Mouse (Mus musculus) limb, embryonic 12.5 days (tissue): ENCODE results near the gene Atl3. TPM values are rescaled to one million over a fixed set of nuclear protein-coding genes. Genes with fewer than 3 reads are reported as not detected.

Source experiments
- ATAC-seq: fragments of 200-750 bp; cut with Nextera tagmentation; 2 replicates; pipeline ENCODE4 v1.8.0; 2017; ENCODE audit warnings: low read depth, moderate TSS enrichment; ENCODE audit not compliant: insufficient number of reproducible peaks, insufficient read depth, low FRiP score, low TSS enrichment
- H3K27ac ChIP-seq: fragments of 300-500 bp; sonication (generic); 2 replicates; pipeline ENCODE4 v1.5.1; 2016; ENCODE audit warnings: mild to moderate bottlenecking, moderate library complexity
- H3K27me3 ChIP-seq: fragments of 300-500 bp; sonication (generic); 2 replicates; pipeline ENCODE4 v1.6.1; 2016; ENCODE audit warnings: mild to moderate bottlenecking, moderate library complexity
- H3K36me3 ChIP-seq: fragments of 300-500 bp; sonication (generic); 2 replicates; pipeline ENCODE4 v1.6.1; 2016; ENCODE audit warnings: mild to moderate bottlenecking, moderate library complexity
- H3K4me1 ChIP-seq: fragments of 300-500 bp; sonication (generic); replicated peaks from 2 replicates; pipeline ENCODE4 v1.6.1; 2016
- H3K4me2 ChIP-seq: fragments of 300-500 bp; sonication (generic); 2 replicates; pipeline ENCODE4 v1.6.1; 2016; ENCODE audit warnings: mild to moderate bottlenecking, moderate library complexity
- H3K4me3 ChIP-seq: fragments of 300-500 bp; sonication (generic); replicated peaks from 2 replicates; pipeline ENCODE4 v1.5.1; 2016; ENCODE audit warnings: mild to moderate bottlenecking
- H3K9ac ChIP-seq: fragments of 300-500 bp; sonication (generic); replicated peaks from 2 replicates; pipeline ENCODE4 v1.6.1; 2016; ENCODE audit warnings: mild to moderate bottlenecking, moderate library complexity
- H3K9me3 ChIP-seq: fragments of 300-500 bp; sonication (generic); 2 replicates; pipeline ENCODE4 v1.6.1; 2016; ENCODE audit warnings: mild to moderate bottlenecking, moderate library complexity
- WGBS: fragments of 180-500 bp; shearing (Covaris S2); methylation state at CpG from one replicate; pipeline ENCODE4 v1.1.7; 2016; 5-methylcytosine and 5-hydroxymethylcytosine counted together
- polyA plus RNA-seq: library from polyadenylated mRNA; unstranded; fragments of >200 nt; fragmentation: Nextera tagmentation; extraction: Ambion mirVana; gene quantifications from 2 replicates; pipeline ENCODE4 v1.2.1, GENCODE M21; 2016

Atl3 gene
- 10.8 and 11.9 TPM in 2 replicates for polyA plus RNA-seq

DNA sequence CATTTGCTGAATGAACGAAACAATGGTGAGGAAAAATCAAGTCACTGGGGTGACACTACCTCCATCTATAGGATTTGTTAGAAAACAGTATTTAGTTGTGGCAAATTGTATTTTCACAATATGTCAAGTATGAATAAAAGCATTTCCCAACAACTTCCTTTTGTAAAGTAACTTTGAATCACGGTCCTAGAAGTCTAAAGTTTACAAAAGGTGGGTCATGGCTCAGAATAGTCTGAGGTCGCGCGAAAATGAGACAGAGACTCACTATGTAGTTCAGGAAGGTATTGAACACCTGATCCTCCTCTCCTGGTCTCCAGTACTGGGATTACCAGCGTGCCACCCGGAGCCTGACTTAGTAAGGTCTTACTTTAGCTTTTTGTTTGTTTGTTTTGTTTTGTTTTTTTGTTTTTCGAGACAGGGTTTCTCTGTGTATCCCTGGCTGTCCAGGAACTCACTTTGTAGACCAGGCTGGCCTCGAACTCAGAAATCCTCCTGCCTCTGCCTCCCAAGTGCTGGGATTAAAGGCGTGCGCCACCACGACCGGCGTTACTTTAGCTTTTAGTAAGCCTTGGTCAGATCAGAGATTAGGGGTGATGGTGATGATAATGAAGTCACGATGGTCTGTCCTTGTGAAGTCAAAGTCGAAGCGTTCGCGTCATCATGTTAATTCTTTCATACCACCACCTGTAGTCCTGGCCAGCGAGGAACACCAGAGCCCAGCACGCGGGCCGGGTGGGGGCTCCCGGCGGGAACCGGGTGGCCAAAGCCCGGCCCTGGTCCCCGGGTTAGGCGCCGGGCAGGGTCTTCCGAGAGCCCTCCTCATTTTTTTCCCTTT, at the start of gene Atl3:
Atl3 (plus strand) TSS at position 689 of the 835 bp plus-strand sequence.
- no peak; the same call in 1 of the 2 replicates for ATAC-seq
- Histone ChIP-seq H3K9me3 (no peaks in the 10 kb centered on the region), H3K9ac (peak within 1 kb of the TSS; percentile 85), H3K4me1 (peaks cover 5% of the 10 kb centered on the region), H3K36me3 (no peaks in the 10 kb centered on the region), H3K4me3 (peak within 1 kb of the TSS; percentile 71), H3K27me3 (no peaks in the 10 kb centered on the region), H3K27ac (peak within 1 kb of the TSS; percentile 96), H3K4me2 (peak within 1 kb of the TSS; percentile 66)
- WGBS: 32% methylated on average over 31 of the region's 31 CpGs

DNA sequence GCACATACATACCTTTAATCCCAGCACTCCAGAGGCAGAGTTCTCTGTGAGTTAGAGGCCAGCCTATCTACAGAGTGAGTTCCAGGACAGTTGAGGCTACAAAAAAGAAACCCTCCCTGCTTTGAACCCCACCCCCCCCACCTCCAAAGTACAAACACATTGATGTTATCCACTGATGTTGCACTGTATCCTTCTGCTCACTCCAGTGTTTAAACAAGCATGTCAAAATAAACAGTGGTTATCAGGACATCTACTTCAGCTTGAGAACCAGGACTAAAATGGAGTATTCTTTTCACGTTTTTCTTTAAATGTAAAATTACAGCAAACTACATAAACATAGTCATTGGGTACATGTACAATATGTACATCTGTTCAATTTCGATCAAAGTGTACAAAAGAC, 48.7 kb upstream of the Atl3 start:
- Histone ChIP-seq H3K27ac (no peak overlapping the region), H3K4me3 (no peak overlapping the region), H3K36me3 (peaks cover 19% of the 10 kb centered on the region; the same call in 1 of the 2 replicates), H3K9me3 (no peaks in the 10 kb centered on the region), H3K9ac (no peak overlapping the region), H3K27me3 (no peaks in the 10 kb centered on the region), H3K4me1 (peaks cover 10% of the 10 kb centered on the region), H3K4me2 (no peak overlapping the region)
- ATAC-seq: no peak
- WGBS: 96% methylated on average over 2 of the region's 2 CpGs

DNA sequence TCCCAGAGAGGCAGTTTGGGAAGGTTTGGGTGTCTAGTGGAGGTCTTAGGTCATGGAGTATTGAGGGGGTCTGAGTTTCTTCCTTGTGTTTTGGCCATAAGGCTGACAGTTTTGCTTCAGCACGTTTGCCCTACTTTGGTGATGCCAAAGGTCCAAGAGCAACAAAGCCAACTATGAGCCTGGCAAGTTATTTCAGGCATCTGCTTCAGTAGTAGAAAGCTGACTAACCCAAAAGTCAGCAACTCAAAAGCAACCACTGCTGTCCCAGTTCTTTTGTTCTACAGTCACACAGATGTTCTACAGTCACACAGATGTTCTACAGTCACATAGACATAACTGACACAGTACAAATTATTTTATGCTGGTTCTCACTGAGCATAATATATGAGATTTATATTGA, 48.2 kb upstream of the Atl3 start:
- Histone ChIP-seq H3K9ac (no peak overlapping the region), H3K4me3 (no peak overlapping the region), H3K4me1 (peaks cover 7% of the 10 kb centered on the region), H3K27ac (no peak overlapping the region), H3K9me3 (no peaks in the 10 kb centered on the region), H3K4me2 (no peak overlapping the region), H3K27me3 (no peaks in the 10 kb centered on the region), H3K36me3 (peaks cover 19% of the 10 kb centered on the region; the same call in 1 of the 2 replicates)
- WGBS: 97% methylated on average over 1 of the region's 1 CpGs
- no peak for ATAC-seq

DNA sequence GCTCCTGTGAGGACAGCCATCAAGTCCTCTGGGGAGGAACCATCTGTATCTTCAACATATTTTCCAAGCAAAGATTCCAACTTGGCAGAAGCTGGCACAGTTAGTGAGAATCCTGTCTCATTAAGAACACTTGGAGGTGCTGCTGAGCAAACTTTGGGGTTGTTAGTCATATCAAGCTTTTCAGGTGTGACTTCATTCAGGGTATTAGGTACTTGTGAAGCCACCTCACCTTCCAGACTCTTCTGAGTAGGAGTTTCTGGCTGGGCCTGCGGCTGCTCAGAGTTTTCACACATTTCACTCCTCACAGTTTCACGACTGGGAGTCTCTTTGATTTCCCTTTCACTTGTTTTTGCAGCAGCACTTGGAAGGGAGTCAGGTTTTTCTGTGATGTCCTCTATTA, 37.0 kb upstream of the Atl3 start:
- no peak for ATAC-seq
- Histone ChIP-seq H3K36me3 (peaks cover 14% of the 10 kb centered on the region; the same call in 1 of the 2 replicates), H3K27me3 (no peaks in the 10 kb centered on the region), H3K4me3 (no peak overlapping the region), H3K27ac (no peak overlapping the region), H3K9me3 (no peaks in the 10 kb centered on the region), H3K4me2 (no peak overlapping the region), H3K9ac (no peak overlapping the region), H3K4me1 (no peaks in the 10 kb centered on the region)
- 44% methylated on average over 2 of the region's 2 CpGs for WGBS

DNA sequence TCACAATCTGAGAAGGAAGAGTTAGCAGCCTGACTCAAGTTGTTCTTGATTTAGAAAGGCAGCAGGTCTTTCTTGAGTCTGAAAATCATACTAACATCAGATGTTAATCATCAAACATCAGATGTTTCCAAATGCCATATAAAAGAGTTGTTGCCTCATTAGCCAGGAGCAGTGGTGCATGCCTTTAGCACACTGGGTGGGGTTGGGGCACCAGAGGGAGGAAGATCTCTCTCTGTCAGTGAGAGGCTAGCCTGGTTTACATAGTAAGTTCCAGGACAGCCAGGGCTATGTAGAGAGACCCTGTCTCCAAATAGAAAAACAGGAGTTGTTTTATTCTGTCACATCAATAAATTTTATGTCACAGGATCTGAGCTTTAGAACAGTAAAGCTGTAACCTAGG, 34.9 kb upstream of the Atl3 start:
- H3K27ac ChIP-seq: no peak overlapping the region
- H3K9me3 ChIP-seq: no peaks in the 10 kb centered on the region
- no peak for ATAC-seq
- H3K4me2 ChIP-seq: no peak overlapping the region
- no peak overlapping the region for H3K4me3 ChIP-seq
- no peak overlapping the region for H3K9ac ChIP-seq
- H3K4me1 ChIP-seq: no peaks in the 10 kb centered on the region
- H3K36me3 ChIP-seq: peaks cover 14% of the 10 kb centered on the region; the same call in 1 of the 2 replicates
- H3K27me3 ChIP-seq: no peaks in the 10 kb centered on the region

DNA sequence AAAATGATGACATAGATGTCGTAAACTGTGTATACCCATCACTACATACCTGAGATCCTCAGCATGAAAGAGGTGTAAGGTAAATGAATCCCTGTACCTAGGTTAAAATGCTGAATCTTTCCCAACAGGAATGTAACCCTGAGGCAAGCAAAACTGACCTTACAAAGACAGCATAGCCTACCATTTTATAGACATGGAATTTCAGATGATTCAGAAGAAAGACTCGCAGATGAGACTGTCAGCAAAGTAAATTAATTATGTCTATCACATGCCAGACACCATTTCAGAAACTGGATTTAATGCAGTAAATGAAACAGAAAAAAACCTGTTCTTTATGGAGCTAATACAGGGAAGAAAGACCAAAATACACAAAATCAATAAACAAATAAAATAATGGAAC, 34.5 kb upstream of the Atl3 start:
- Histone ChIP-seq H3K36me3 (peaks cover 14% of the 10 kb centered on the region; the same call in 1 of the 2 replicates), H3K4me2 (no peak overlapping the region), H3K4me1 (no peaks in the 10 kb centered on the region), H3K4me3 (no peak overlapping the region), H3K9me3 (no peaks in the 10 kb centered on the region), H3K27ac (no peak overlapping the region), H3K9ac (no peak overlapping the region), H3K27me3 (no peaks in the 10 kb centered on the region)
- WGBS: 90% methylated on average over 2 of the region's 2 CpGs
- ATAC-seq: no peak

DNA sequence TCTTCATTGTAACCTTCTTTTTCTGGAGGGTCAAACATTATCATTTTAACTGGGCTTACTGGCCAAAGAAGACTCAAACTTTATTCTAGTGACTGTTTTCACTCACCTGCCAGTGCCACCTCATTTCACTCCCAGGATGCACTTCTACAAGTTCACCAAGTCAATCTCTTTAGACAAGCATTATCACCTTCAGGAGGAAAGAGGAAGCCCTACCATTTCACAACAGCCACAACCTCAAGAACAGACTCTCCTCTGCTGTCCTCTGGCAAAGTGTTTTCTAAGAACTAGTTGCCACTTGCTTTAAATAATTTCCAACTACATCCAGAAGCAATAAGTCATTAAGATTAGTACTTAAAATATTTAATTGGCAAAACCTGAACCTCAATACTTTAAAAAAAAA, 25.9 kb upstream of the Atl3 start:
- ATAC-seq: no peak
- no peaks in the 10 kb centered on the region for H3K9me3 ChIP-seq
- peaks cover 19% of the 10 kb centered on the region; the same call in 1 of the 2 replicates for H3K36me3 ChIP-seq
- no peak overlapping the region for H3K9ac ChIP-seq
- H3K4me3 ChIP-seq: no peak overlapping the region
- H3K27ac ChIP-seq: no peak overlapping the region
- H3K27me3 ChIP-seq: no peaks in the 10 kb centered on the region
- no peak overlapping the region for H3K4me2 ChIP-seq
- H3K4me1 ChIP-seq: no peaks in the 10 kb centered on the region

DNA sequence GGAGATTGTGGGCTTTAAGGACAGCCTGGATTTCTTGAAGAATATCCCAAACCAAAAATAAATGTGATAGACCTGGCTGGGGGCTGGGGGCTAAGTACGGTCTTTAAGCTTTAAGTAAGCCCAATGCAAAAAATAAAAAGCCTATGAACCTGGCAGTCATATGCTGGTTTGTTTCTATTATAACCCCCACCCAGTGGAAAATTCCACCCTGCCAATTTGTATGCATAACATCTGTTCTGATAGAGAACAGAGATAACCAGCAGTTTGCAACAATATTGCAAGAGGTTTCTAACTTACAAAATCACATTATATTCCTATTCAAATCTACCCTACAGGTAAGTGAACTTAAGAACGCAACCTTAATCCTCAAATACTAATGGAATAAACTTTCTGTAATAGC, 23.2 kb upstream of the Atl3 start:
- no peaks in the 10 kb centered on the region for H3K9me3 ChIP-seq
- no peak for ATAC-seq

DNA sequence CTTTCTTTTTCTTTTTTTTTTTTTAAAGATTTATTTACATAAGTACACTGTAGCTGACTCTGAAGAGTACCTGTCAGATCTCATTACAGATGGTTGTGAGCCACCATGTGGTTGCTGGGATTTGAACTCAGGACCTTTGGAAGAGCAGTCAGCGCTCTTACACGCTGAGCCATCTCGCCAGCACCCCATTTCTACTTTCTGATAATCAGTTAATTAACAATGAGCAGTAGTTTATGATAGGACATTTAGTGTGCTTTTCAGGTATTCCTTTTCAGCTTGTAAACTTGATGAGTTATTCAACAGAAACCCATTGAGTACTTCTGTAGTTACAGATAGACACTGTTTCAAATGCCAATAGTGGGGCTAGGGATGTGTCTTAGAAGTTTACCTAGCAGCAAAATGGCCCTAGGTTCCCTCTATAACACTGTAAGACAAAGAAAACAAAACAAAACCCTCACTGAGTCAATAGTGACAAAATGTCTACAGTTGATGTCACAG, 14.0 kb upstream of the Atl3 start:
- no peak overlapping the region for H3K9ac ChIP-seq
- H3K4me2 ChIP-seq: no peak overlapping the region
- H3K36me3 ChIP-seq: peaks cover 6% of the 10 kb centered on the region
- no peaks in the 10 kb centered on the region for H3K27me3 ChIP-seq
- no peak overlapping the region for H3K27ac ChIP-seq
- no peak for ATAC-seq
- no peaks in the 10 kb centered on the region for H3K9me3 ChIP-seq
- 93% methylated on average over 3 of the region's 3 CpGs for WGBS
- H3K4me1 ChIP-seq: peaks cover 8% of the 10 kb centered on the region; the same call in 1 of the 2 replicates
- no peak overlapping the region for H3K4me3 ChIP-seq

More for the DNA sequence above, 23.2 kb upstream of the Atl3 start:
- Histone ChIP-seq H3K9ac (no peak overlapping the region), H3K4me2 (no peak overlapping the region), H3K27me3 (no peaks in the 10 kb centered on the region), H3K4me1 (no peaks in the 10 kb centered on the region), H3K27ac (no peak overlapping the region), H3K4me3 (no peak overlapping the region), H3K36me3 (peaks cover 35% of the 10 kb centered on the region)
- 93% methylated on average over 2 of the region's 2 CpGs for WGBS

DNA sequence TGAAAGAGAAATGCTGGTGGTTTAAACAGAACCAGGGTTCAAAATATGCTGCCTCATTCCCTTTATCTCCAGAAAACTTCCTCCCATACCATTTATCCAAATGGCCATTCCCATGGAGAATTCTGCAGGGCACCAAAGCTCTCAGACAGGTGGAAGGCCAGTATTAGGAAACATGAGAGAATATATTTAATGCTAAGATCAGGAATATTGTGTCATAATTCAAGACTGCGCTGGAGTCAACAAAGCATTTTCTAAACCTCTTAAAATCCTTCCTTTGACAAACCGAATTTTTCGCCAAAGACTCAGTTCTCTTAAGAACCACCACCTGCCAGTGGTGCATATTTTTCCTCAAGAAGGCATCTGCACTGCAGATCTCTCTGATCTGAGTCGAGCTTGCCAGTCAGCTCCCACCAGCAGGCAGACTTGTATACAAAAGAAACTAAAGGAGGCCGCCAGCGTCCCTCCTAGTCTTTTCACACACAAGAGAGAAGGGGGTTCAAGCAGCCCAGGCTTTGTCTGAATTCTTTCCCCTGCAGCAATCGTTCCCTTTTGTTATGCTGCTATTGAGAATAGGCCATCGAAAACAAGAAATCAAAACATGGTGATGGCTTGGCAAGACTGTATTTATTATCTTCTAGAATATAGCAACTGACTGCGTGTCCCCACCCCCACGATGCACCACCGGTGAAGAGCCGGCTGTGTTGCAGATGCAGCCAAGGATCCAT, 12.1 kb upstream of the Atl3 start:
- H3K9ac ChIP-seq: peak overlapping the region; percentile 93
- H3K27me3 ChIP-seq: no peaks in the 10 kb centered on the region
- peaks cover 6% of the 10 kb centered on the region for H3K36me3 ChIP-seq
- no peak for ATAC-seq
- H3K4me3 ChIP-seq: peak overlapping the region; percentile 98
- H3K4me1 ChIP-seq: peaks cover 8% of the 10 kb centered on the region; the same call in 1 of the 2 replicates
- H3K27ac ChIP-seq: peak overlapping the region; percentile 59; the same call in 1 of the 2 replicates
- WGBS: 7% methylated on average over 12 of the region's 12 CpGs
- H3K9me3 ChIP-seq: no peaks in the 10 kb centered on the region
- peak overlapping the region; percentile 72 for H3K4me2 ChIP-seq

DNA sequence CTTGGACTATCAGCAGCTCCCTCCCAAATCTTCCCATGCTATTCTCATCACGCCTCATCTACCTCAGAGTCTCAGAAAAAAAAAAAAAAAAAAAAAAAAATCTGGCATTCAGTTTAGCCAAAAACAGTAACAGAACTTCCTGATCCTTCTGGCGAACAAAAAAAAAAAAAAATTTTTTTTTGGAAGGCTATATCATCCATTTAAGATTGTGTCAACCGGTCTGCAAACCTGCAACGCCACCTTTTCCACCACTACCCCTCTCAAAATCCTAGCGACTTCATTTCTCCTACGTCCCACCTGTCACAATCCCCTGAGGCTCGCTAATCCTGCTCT, 11.6 kb upstream of the Atl3 start:
- H3K9me3 ChIP-seq: no peaks in the 10 kb centered on the region
- peak overlapping the region; percentile 72 for H3K4me2 ChIP-seq
- WGBS: 0% methylated on average over 7 of the region's 7 CpGs
- ATAC-seq: no peak
- H3K27me3 ChIP-seq: no peaks in the 10 kb centered on the region
- H3K4me3 ChIP-seq: peak overlapping the region; percentile 98
- H3K4me1 ChIP-seq: peaks cover 8% of the 10 kb centered on the region; the same call in 1 of the 2 replicates
- H3K9ac ChIP-seq: peak overlapping the region; percentile 93
- H3K36me3 ChIP-seq: peaks cover under 1% of the 10 kb centered on the region; the same call in 1 of the 2 replicates
- H3K27ac ChIP-seq: peak overlapping the region; percentile 99; the same call in 1 of the 2 replicates
